Mouse (Mus musculus): Measurements from ENCODE around the gene Ddx31. TPM values are rescaled to one million over a fixed set of nuclear protein-coding genes. Genes with fewer than 3 reads are reported as not detected.
A peak's percentile ranks its signal among the peaks of the same experiment; 100 is the strongest.

The Ddx31 gene
- total RNA-seq (2021), result 1 to 10 TPM; 4.4 TPM
- long read RNA-seq, experiment 1, transcript Ddx31-201 (20 exons, 3,271 nt), result major isoform, 5 of 5 reads
- long read RNA-seq, experiment 1, partial matches to known transcripts, result 0 of 5 reads
- long read RNA-seq, experiment 1, other reads (novel, unspliced or antisense), result 0 of 5 reads
- long read RNA-seq, experiment 2, result 0 reads

- DNase-seq, result peak; percentile 95 to 98
These were observed at the start of gene Ddx31, which contains the start of gene Gtf3c4 for GRCm38 (mm10) chr2:28840222-28840951. Gene Ddx31, plus strand, starts transcription at chr2:28840406. Gene Gtf3c4, minus strand, starts transcription at chr2:28840360.

GRCm38 (mm10) chr2:28792931-28793610 is 47.1 kb upstream of the Ddx31 start:
- DNase-seq, result peak; percentile 51 to 70

GRCm38 (mm10) chr2:28794623-28795022 is 45.6 kb upstream of the Ddx31 start:
- DNase-seq, result no peak

GRCm38 (mm10) chr2:28796298-28796697 is 43.9 kb upstream of the Ddx31 start:
- DNase-seq, result peak in 1 of 2 experiments; percentile 9

- DNase-seq, result no peak
These were observed 42.6 kb upstream of the Ddx31 start for GRCm38 (mm10) chr2:28797490-28798106.

- no peak for DNase-seq
These were observed 41.8 kb upstream of the Ddx31 start for GRCm38 (mm10) chr2:28798390-28798789.

GRCm38 (mm10) chr2:28799575-28799974 is 40.6 kb upstream of the Ddx31 start:
- no peak for DNase-seq

- DNase-seq, result no peak
These were observed 36.8 kb upstream of the Ddx31 start for GRCm38 (mm10) chr2:28803406-28803805.

GRCm38 (mm10) chr2:28808841-28809240 is 31.4 kb upstream of the Ddx31 start:
- no peak for DNase-seq

- DNase-seq, result no peak
These were observed 29.8 kb upstream of the Ddx31 start for GRCm38 (mm10) chr2:28810260-28811013.

GRCm38 (mm10) chr2:28818866-28819265 is 21.3 kb upstream of the Ddx31 start:
- DNase-seq, result no peak

GRCm38 (mm10) chr2:28829265-28829664 is 10.9 kb upstream of the Ddx31 start:
- no peak for DNase-seq

GRCm38 (mm10) chr2:28836181-28836940 is 3.8 kb upstream of the Ddx31 start:
- DNase-seq, result no peak

- peak in 1 of 2 experiments; percentile 14 for DNase-seq
These were observed 545 bp upstream of the Ddx31 start for GRCm38 (mm10) chr2:28839501-28840221.

GRCm38 (mm10) chr2:28842042-28842441 is 1.8 kb downstream of the Ddx31 start:
- no peak for DNase-seq

- DNase-seq, result no peak
These were observed 8.7 kb downstream of the Ddx31 start for GRCm38 (mm10) chr2:28848879-28849278.

GRCm38 (mm10) chr2:28852594-28852993 is 12.4 kb downstream of the Ddx31 start:
- no peak for DNase-seq

- DNase-seq, result no peak
These were observed 15.6 kb downstream of the Ddx31 start for GRCm38 (mm10) chr2:28855773-28856172.

- DNase-seq, result no peak
These were observed 19.1 kb downstream of the Ddx31 start for GRCm38 (mm10) chr2:28859303-28859702.

- DNase-seq, result no peak
These were observed 20.6 kb downstream of the Ddx31 start for GRCm38 (mm10) chr2:28860678-28861423.

Measured in heart, adult 18-20 months (tissue).